Mouse (Mus musculus): ENCODE data around the gene Tiam2.

DNA sequence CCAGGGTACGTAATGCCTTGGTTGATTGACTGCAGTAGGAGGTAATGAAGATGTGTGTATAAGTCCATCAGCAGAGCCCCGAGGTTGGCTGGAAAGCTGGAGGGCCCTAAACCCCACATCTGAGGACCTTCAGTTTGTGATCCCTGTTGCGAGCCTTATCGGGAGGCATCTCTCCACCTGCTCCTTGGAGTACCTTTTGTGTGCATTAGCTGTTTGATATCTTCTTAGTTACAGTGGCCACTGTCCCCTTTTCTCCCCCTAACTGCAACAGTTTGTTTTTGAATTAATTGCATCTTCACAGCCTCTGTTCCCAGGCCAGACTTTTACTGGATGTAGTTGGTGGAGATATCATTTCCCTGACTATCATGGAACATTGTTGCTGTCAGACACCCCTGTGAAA, 10.8 kb upstream of the Tiam2 start:
- TF ChIP-seq CTCF (conservative IDR thresholded peaks at IDR 0.05; ENCODE audit: insufficient read depth, insufficient read length, low read depth, low read length) (no peak), POLR2A (IDR thresholded peaks at IDR 0.05; ENCODE audit: low read depth, low read length) (no peak)

Measured in kidney, adult 2 months (tissue).